In the genomic region with DNA sequence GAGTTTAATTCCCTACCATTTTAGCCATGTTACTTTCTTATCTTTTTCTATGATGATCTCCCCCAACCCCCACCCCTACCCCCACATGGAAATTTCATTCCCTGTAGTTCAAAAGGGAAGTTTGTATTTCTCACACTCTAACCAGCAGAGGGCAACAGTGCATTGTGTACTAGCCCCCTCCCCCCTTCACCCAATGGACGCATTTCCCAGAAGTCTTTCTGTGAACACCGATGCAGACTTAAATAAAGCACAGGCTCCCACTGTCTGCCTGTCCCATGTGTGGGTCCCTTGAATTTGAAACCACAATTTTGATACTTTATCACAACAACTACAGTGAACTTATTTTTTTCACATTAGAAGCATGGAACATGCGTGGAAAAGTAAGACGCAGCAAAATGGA, we compare ENCODE assay signal across 8 mouse cellular contexts.
DNase-seq lines count a peak whose midpoint lies in the region; ATAC-seq and TF ChIP-seq lines count a peak whose summit lies in the region.

No protein-coding gene starts in this region.

- peak overlapping the region; percentile 43 for H3K4me2 ChIP-seq in heart, embryonic 15.5 days

- H3K4me1 ChIP-seq in E14TG2a.4 (replicated peaks; ENCODE audit: low read depth, low read length) = no peaks in the 10 kb centered on the region; the same call in 1 of the 2 replicates
- H3K4me1 ChIP-seq in heart, embryonic 15.5 days (replicated peaks) = no peaks in the 10 kb centered on the region
- H3K4me1 ChIP-seq in limb, embryonic 10.5 days = peaks cover 9% of the 10 kb centered on the region

- WGBS in heart, embryonic 15.5 days = 36% methylated on average over 4 of the region's 4 CpGs
- WGBS in limb, embryonic 10.5 days = 44% methylated on average over 4 of the region's 4 CpGs

- H3K27ac ChIP-seq in gastrocnemius, adult 2 months = no peak overlapping the region
- no peak overlapping the region for H3K27ac ChIP-seq in heart, embryonic 15.5 days
- no peak overlapping the region for H3K27ac ChIP-seq in limb, embryonic 10.5 days

- no peaks in the 10 kb centered on the region for H3K27me3 ChIP-seq in E14TG2a.4 (ENCODE audit: insufficient read depth, low read length)
- no peaks in the 10 kb centered on the region for H3K27me3 ChIP-seq in heart, embryonic 15.5 days
- no peaks in the 10 kb centered on the region for H3K27me3 ChIP-seq in limb, embryonic 10.5 days (ENCODE audit: low read depth, poor library complexity, severe bottlenecking)

- peak; percentile 26 for DNase-seq in gastrocnemius, adult 2 months
- DNase-seq in gastrocnemius, postnatal 25 days = no peak
- peak; percentile 21 to 25 for DNase-seq in cerebellum, postnatal 36 days
- DNase-seq in limb, embryonic 10.5 days (ENCODE audit: low spot score) = peak; percentile 58
- peak; percentile 53 for DNase-seq in neural tube, embryonic 10.5 days (ENCODE audit: extremely low spot score, low spot score)
- DNase-seq in natural killer cell, adult 2 months (ENCODE audit: low spot score in 2 of 2) = no peak

- intact Hi-C loops in gastrocnemius, adult 2 months (cut with DNase I) = loop anchor here (1.0 kb wide), 1 partner anchor 331 kb away; no protein-coding TSS in a partner anchor

- no peak overlapping the region for H3K9ac ChIP-seq in heart, embryonic 15.5 days

- H3K9me3 ChIP-seq in E14TG2a.4 (ENCODE audit: low read length) = no peaks in the 10 kb centered on the region
- H3K9me3 ChIP-seq in heart, embryonic 15.5 days (replicated peaks) = no peaks in the 10 kb centered on the region
- no peaks in the 10 kb centered on the region for H3K9me3 ChIP-seq in limb, embryonic 10.5 days (replicated peaks)

- peak overlapping the region; percentile 57 for H3K4me3 ChIP-seq in gastrocnemius, adult 2 months
- H3K4me3 ChIP-seq in E14TG2a.4 (replicated peaks; ENCODE audit: low read length) = no peak overlapping the region
- H3K4me3 ChIP-seq in heart, embryonic 15.5 days = no peak overlapping the region
- H3K4me3 ChIP-seq in limb, embryonic 10.5 days = no peak overlapping the region

- ATAC-seq in heart, embryonic 15.5 days (replicated peaks; ENCODE audit: insufficient number of reproducible peaks, insufficient read depth, low FRiP score, low read depth) = no peak

- peak; percentile 60 for TF ChIP-seq CTCF in gastrocnemius, adult 2 months (IDR thresholded peaks at IDR 0.05)
- peak; percentile 16 for TF ChIP-seq CTCF in E14TG2a.4 (conservative IDR thresholded peaks at IDR 0.05; ENCODE audit: low read length)

- H3K36me3 ChIP-seq in E14TG2a.4 (ENCODE audit: insufficient read depth, low read length) = no peaks in the 10 kb centered on the region
- no peaks in the 10 kb centered on the region for H3K36me3 ChIP-seq in heart, embryonic 15.5 days
- no peaks in the 10 kb centered on the region for H3K36me3 ChIP-seq in limb, embryonic 10.5 days

Comparison
In these comparisons a context has a peak if more than half of its experiments do, and no peak if none do; other contexts are left out.
1. DNase-seq: peak in gastrocnemius, adult 2 months (single experiment), cerebellum, postnatal 36 days (2 of 2), limb, embryonic 10.5 days (single experiment) and neural tube, embryonic 10.5 days (single experiment); none in gastrocnemius, postnatal 25 days (single experiment) and natural killer cell, adult 2 months (0 of 2).